Mouse (Mus musculus) adrenal gland, postnatal 0 days (tissue): ENCODE measurements around the gene Scaf11. TPM values are rescaled to one million over a fixed set of nuclear protein-coding genes. Genes with fewer than 3 reads are reported as not detected.

ENCODE experiments used
- microRNA-seq: library from miRNA; unstranded; fragments of <30 nt; microRNA quantifications from one replicate; pipeline ENCODE4, GENCODE M21; 2016; ENCODE audit warnings: borderline replicate concordance; ENCODE audit not compliant: insufficient number of aligned reads
- polyA plus RNA-seq: library from polyadenylated mRNA; unstranded; fragments of >200 nt; fragmentation: Nextera tagmentation; extraction: Ambion mirVana; gene quantifications from 2 replicates; pipeline ENCODE4 v1.2.1, GENCODE M21; 2015

The Scaf11 gene
- polyA plus RNA-seq: 43.0 and 68.2 TPM in 2 replicates

DNA sequence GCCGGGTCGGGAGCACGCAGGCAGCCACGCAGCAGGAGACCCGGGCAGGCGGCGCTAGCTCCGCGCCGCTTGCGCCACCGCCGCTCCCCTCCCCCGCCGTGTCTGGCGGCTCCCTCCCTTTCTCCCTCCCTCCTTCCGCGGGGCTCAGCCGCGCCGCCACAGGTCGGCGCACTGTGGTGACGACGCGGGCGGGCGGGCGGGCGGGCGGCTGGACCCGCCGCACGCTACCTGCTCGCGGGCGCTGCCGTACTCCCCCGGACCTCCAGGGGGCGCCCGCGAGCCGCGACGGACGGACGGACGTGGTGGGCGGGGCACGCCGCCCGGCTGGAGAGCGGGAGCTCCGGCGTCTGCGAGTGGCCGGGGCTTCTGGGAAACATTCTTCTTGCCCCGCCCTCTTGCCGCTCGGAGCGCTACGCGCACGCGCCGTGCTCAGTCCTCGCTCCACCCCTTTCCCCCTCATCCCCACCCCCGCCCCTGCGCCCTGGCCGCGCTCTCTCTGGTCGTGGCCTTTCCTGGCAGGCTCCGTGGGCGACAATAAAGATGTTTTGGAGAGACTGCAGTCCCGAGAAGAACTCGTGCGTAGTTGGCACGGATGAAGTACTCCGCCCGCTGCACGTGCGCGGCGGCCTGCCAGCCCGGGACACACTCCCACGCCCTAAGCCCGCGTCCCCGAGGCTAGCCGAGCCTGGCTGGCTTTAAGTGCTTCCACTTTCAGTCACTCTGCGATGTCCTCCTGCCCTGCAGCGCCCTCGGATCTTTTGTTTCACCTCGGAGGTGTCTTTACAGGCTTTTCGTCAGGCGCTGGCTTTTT is at the start of gene Scaf11:
Gene Scaf11, minus strand, starts transcription at position 114 of the 811 bp plus-strand sequence.

Small RNA genes lying within 50 kb of the gene (microRNA-seq; reads per million reads assigned to microRNA genes)
- gene Gm25397: not detected

Other genes starting within 250 kb of the Scaf11 start
- gene Arid2, start 173.3 kb downstream of the Scaf11 start, polyA plus RNA-seq: 9.8 and 11.8 TPM in 2 replicates
- gene Slc38a1, start 182.1 kb upstream of the Scaf11 start, polyA plus RNA-seq: 27.5 and 40.7 TPM in 2 replicates
- gene Slc38a2, start 238.9 kb upstream of the Scaf11 start, polyA plus RNA-seq: 50.4 and 64.2 TPM in 2 replicates